Mouse (Mus musculus) Patski (cell line): Measurements from ENCODE around the gene Abcg4. TPM values are rescaled to one million over a fixed set of nuclear protein-coding genes. Genes with fewer than 3 reads are reported as not detected.
"Not testable (repeated sequence)": the region's sequence is repeated elsewhere in the genome, so short reads cannot be mapped to it uniquely, and the experiment has no call there.

ENCODE experiments used
- ATAC-seq: fragments of 100-300 bp; one replicate; pipeline ENCODE4 v1.8.0; 2021
- CTCF ChIA-PET: fragments of 350-600 bp; sonication (Branson Sonifier 250); formaldehyde crosslinking; loops from one replicate; lab custom pipeline; 2022; ENCODE audit warnings: inconsistent platforms; lab: Charles Lee
- POLR2A ChIA-PET: fragments of 350-600 bp; sonication (Branson Sonifier 250); formaldehyde crosslinking; loops from one replicate; lab custom pipeline; 2022; ENCODE audit warnings: antibody characterized with exemption, inconsistent platforms; lab: Charles Lee
- DNase-seq: peaks from one replicate; pipeline ENCODE4 v3.0.0-alpha.2; 2011; ENCODE audit warnings: low read depth, low spot score
- H3K27me3 ChIP-seq: fragments of 371-371 bp; one replicate; pipeline ENCODE4 v1.5.1; 2021
- CTCF ChIP-seq: fragments of 100-300 bp; IDR thresholded peaks from one replicate; pipeline ENCODE4 v1.5.1; 2021
- in situ Hi-C: fragments of 300-500 bp; cut with MboI; formaldehyde crosslinking; loops from 3 replicates; pipeline ENCODE4 v1.11.1; 2018; ENCODE audit warnings: low pct_unique_long_range_greater_than_20kb, mixed read lengths
- polyA plus RNA-seq: library from polyadenylated mRNA; unstranded; gene quantifications from one replicate; pipeline ENCODE4 v1.2.3, GENCODE M21; 2021

The Abcg4 gene
- 0.04 TPM for polyA plus RNA-seq

- H3K27me3 ChIP-seq: no peaks in the 10 kb centered on the region
- in situ Hi-C loops: no loop called here
- ChIA-PET CTCF (no interaction called here), POLR2A (no interaction called here)
- no peak for TF ChIP-seq CTCF
- ATAC-seq (no peak), DNase-seq (no peak)
Observed at GRCm38 (mm10) chr9:44288076-44288958, at the start of gene Abcg4. Gene Abcg4 (minus strand): TSS chr9:44288615.

GRCm38 (mm10) chr9:44337436-44338169 lies 49.2 kb upstream of the Abcg4 start:
- TF ChIP-seq CTCF: no peak
- H3K27me3 ChIP-seq: no peaks in the 10 kb centered on the region
- in situ Hi-C loops: no loop called here
- POLR2A ChIA-PET: interaction anchor here (0.6 kb wide), 1 partner anchor 65 kb away, joined by 3 read pairs; no protein-coding TSS in a partner anchor
- no peak for ATAC-seq
- CTCF ChIA-PET: interaction anchor here (0.9 to 1.1 kb wide), 2 partner anchors 12 to 66 kb away, joined by 3 read pairs; partner anchors contain the start of gene Dpagt1
- no peak for DNase-seq

- in situ Hi-C loops: no loop called here
- DNase-seq (no peak), ATAC-seq (no peak)
- POLR2A ChIA-PET: no interaction called here
- H3K27me3 ChIP-seq: no peaks in the 10 kb centered on the region
- CTCF ChIA-PET: interaction anchor here (0.9 to 1.1 kb wide), 2 partner anchors 11 to 66 kb away, joined by 3 read pairs; partner anchors contain the start of gene Dpagt1
- no peak for TF ChIP-seq CTCF
Observed at GRCm38 (mm10) chr9:44336964-44337363, 48.5 kb upstream of the Abcg4 start.

DNA sequence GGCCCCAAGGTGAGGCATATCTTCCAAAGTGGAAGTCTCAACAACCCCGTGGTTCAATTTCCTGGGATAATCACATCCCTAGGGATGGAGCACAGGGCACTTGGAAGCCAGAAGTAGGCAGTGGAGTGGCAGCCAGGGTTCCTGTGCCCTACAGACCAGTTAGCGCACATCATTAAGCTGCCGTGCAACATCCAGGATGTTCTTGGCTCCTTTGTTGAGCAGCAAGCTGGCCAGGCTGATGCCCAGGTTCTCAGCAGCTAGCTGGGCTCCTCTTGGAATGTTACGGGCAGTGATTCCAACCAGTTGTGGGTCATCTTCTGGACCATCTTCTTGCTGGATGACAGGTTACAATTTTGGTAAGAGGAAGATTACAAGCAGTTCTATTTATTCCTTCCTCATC lies 48.1 kb upstream of the Abcg4 start:
- CTCF ChIA-PET: interaction anchor here (1.1 to 2.7 kb wide), 3 partner anchors 8 to 67 kb away, joined by 3 to 7 read pairs (median 4); partner anchors contain the start of gene Hmbs
- in situ Hi-C loops, ATAC-seq, DNase-seq, H3K27me3 ChIP-seq: not testable (repeated sequence)
- POLR2A ChIA-PET: interaction anchor here (2.7 kb wide), 1 partner anchor 16 kb away, joined by 16 read pairs; the partner anchor contains the start of gene C2cd2l

GRCm38 (mm10) chr9:44336093-44336406 lies 47.6 kb upstream of the Abcg4 start:
- DNase-seq (no peak), ATAC-seq (no peak)
- no peaks in the 10 kb centered on the region for H3K27me3 ChIP-seq
- ChIA-PET POLR2A (interaction anchor here (1.7 to 2.7 kb wide), 2 partner anchors 16 to 44 kb away, joined by 5 to 16 read pairs; partner anchors contain the start of genes C2cd2l and Hyou1), CTCF (interaction anchor here (1.7 to 2.7 kb wide), 2 partner anchors 8 to 13 kb away, joined by 4 to 7 read pairs; partner anchors contain the start of gene Hmbs)
- in situ Hi-C loops: no loop called here
- no peak for TF ChIP-seq CTCF

- H3K27me3 ChIP-seq: no peaks in the 10 kb centered on the region
- POLR2A ChIA-PET: interaction anchor here (0.8 to 2.7 kb wide), 8 partner anchors 8 to 176 kb away, joined by 3 to 16 read pairs (median 4); partner anchors contain the start of genes C2cd2l, Dpagt1, Hmbs and Hyou1
- DNase-seq (no peak), ATAC-seq (no peak)
- TF ChIP-seq CTCF: no peak
- CTCF ChIA-PET: interaction anchor here (1.1 to 2.7 kb wide), 4 partner anchors 9 to 22 kb away, joined by 4 to 7 read pairs (median 4); partner anchors contain the start of genes Dpagt1 and Hmbs
- in situ Hi-C loops: no loop called here
Observed at GRCm38 (mm10) chr9:44335331-44336092, 47.1 kb upstream of the Abcg4 start.

- ATAC-seq (peak; percentile 85), DNase-seq (peak; percentile 97)
- ChIA-PET CTCF (interaction anchor here (1.1 to 2.7 kb wide), 4 partner anchors 9 to 23 kb away, joined by 4 to 7 read pairs (median 4); partner anchors contain the start of genes Dpagt1 and Hmbs), POLR2A (interaction anchor here (0.8 to 2.7 kb wide), 8 partner anchors 9 to 177 kb away, joined by 3 to 16 read pairs (median 4); partner anchors contain the start of genes C2cd2l, Dpagt1, Hmbs and Hyou1)
- TF ChIP-seq CTCF: no peak
- in situ Hi-C loops: no loop called here
- no peaks in the 10 kb centered on the region for H3K27me3 ChIP-seq
Observed at GRCm38 (mm10) chr9:44334396-44335330, 46.2 kb upstream of the Abcg4 start, which contains the start of gene H2afx. Gene H2afx (plus strand): TSS chr9:44334694.

GRCm38 (mm10) chr9:44332918-44333638 lies 44.7 kb upstream of the Abcg4 start:
- H3K27me3 ChIP-seq: no peaks in the 10 kb centered on the region
- ChIA-PET CTCF (no interaction called here), POLR2A (no interaction called here)
- ATAC-seq: no peak
- TF ChIP-seq CTCF: no peak
- no peak for DNase-seq
- in situ Hi-C loops: no loop called here
